Mouse (Mus musculus) testis, adult 2 months (tissue): ENCODE results near the gene Gm10803.
"Not testable (repeated sequence)": the region's sequence is repeated elsewhere in the genome, so short reads cannot be mapped to it uniquely, and the experiment has no call there.

Experiments
- CTCF ChIP-seq: fragments of 200-500 bp; IDR thresholded peaks from 2 replicates; pipeline ENCODE4 v1.5.1; 2012; ENCODE audit warnings: low read depth, mild to moderate bottlenecking, inconsistent platforms, low read length, moderate library complexity; ENCODE audit not compliant: control insufficient read depth, insufficient read depth, insufficient replicate concordance
- POLR2A ChIP-seq: fragments of 200-500 bp; IDR thresholded peaks from 2 replicates; pipeline ENCODE4 v1.6.1; 2012; ENCODE audit warnings: low read depth, mild to moderate bottlenecking, inconsistent platforms, low read length, moderate library complexity; ENCODE audit not compliant: control insufficient read depth

GRCm38 (mm10) chr2:93560268-93560667 is at the start of gene Gm10803:
- not testable (repeated sequence) for TF ChIP-seq CTCF, POLR2A
